Mouse (Mus musculus): ENCODE measurements at regions not wholly inside any gene's neighbourhood (a gene's known extent, or its start where the extent isn't known, plus 50 kb on each side); places are given as distances from the start of the nearest gene placed in this dataset.

GRCm38 (mm10) chr19:28182411-28183182, 171.6 kb upstream of the Rfx3 start:
- no peak for TF ChIP-seq POLR2A (IDR thresholded peaks at IDR 0.05; ENCODE audit: insufficient read depth, low read depth, low read length)
- no peak for TF ChIP-seq CTCF (IDR thresholded peaks at IDR 0.05; ENCODE audit: insufficient read depth, low read depth, low read length)
